Mouse (Mus musculus) lung, embryonic 16.5 days (tissue): ENCODE measurements around the gene Ugt2b34. TPM values are rescaled to one million over a fixed set of nuclear protein-coding genes. Genes with fewer than 3 reads are reported as not detected.
"Not testable (repeated sequence)": the region's sequence is repeated elsewhere in the genome, so short reads cannot be mapped to it uniquely, and the experiment has no call there.

ENCODE experiments used
- ATAC-seq: fragments of 200-750 bp; cut with Nextera tagmentation; 2 replicates; pipeline ENCODE4 v1.8.0; 2017; ENCODE audit warnings: low read depth, mild to moderate bottlenecking, moderate library complexity
- H3K27ac ChIP-seq: fragments of 300-500 bp; sonication (generic); 2 replicates; pipeline ENCODE4 v1.5.1; 2014; ENCODE audit warnings: mild to moderate bottlenecking, control low read depth, low read length
- H3K27me3 ChIP-seq: fragments of 300-500 bp; sonication (generic); 2 replicates; pipeline ENCODE4 v1.6.1; 2014; ENCODE audit warnings: low read depth, low read length, mixed read lengths; ENCODE audit not compliant: control insufficient read depth, insufficient read depth
- H3K36me3 ChIP-seq: fragments of 300-500 bp; sonication (generic); 2 replicates; pipeline ENCODE4 v1.6.1; 2014; ENCODE audit warnings: low read length; ENCODE audit not compliant: control insufficient read depth, insufficient read depth
- H3K4me1 ChIP-seq: fragments of 300-500 bp; sonication (generic); replicated peaks from 2 replicates; pipeline ENCODE4 v1.6.1; 2014; ENCODE audit warnings: low read length, mixed read lengths; ENCODE audit not compliant: control insufficient read depth, insufficient read depth
- H3K4me2 ChIP-seq: fragments of 300-500 bp; sonication (generic); 2 replicates; pipeline ENCODE4 v1.6.1; 2014; ENCODE audit warnings: low read depth, low read length, control low read depth
- H3K4me3 ChIP-seq: fragments of 300-500 bp; sonication (generic); 2 replicates; pipeline ENCODE4 v1.5.1; 2014; ENCODE audit warnings: mild to moderate bottlenecking, low read length, control low read depth
- H3K9ac ChIP-seq: fragments of 300-500 bp; sonication (generic); 2 replicates; pipeline ENCODE4 v1.6.1; 2014; ENCODE audit warnings: low read length, control low read depth
- H3K9me3 ChIP-seq: fragments of 300-500 bp; sonication (generic); 2 replicates; pipeline ENCODE4 v1.6.1; 2016; ENCODE audit warnings: low read length; ENCODE audit not compliant: control insufficient read depth
- WGBS: fragments of 180-500 bp; shearing (Covaris S2); extraction: QIAGEN DNeasy Blood & Tissue Kit; methylation state at CpG from one replicate; pipeline ENCODE4 v1.1.7; 2014; 5-methylcytosine and 5-hydroxymethylcytosine counted together
- polyA plus RNA-seq: library from polyadenylated mRNA; unstranded; fragments of >200 nt; fragmentation: Nextera tagmentation; extraction: Ambion mirVana; gene quantifications from 2 replicates; pipeline ENCODE4 v1.2.1, GENCODE M21; 2015

Gene Ugt2b34
- polyA plus RNA-seq, 1 experiment from 2014 or later: 0.09 TPM

DNA sequence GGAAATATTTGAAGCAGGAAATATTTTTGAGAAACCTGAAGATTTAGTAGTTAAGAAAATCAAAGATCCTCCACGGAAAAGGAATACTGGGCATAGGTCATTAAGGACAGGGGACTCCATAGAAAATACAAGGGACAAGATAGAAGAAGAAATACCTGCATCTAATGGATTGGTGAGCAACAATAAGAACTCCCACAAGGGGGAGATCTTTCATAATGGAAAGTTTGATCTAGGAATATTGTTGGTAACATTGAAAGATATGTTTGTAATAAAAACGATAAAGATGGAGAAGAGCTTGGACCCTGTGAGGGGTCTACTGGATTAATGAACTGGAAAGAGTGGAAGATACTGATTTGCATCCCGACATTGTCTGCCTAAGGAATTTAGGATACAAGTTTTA is 20.1 kb downstream of the Ugt2b34 start:
- Histone ChIP-seq H3K27me3 (no peaks in the 10 kb centered on the region), H3K4me3 (no peak overlapping the region)
- WGBS: 32% methylated on average over 3 of the region's 3 CpGs

DNA sequence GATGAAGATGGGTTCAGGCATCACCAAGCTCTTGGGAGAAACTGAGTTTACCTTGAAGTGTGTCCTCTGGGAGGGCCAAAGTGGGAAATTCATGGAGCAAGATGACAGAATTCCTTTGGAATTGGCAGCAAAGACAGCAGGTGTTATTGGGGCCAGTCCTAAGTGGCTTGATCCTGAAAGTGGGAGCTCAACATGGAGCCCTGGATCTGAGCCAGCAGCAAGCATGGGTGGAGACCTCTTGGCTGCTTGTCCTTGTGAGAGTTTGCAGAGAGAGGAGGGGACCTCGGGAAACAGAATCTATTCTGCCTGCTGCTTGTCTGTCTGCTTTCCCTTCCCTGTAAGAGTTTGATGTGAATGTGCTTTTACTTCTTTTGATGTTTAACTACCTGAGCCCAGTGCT is 34.9 kb downstream of the Ugt2b34 start:
- H3K27me3 ChIP-seq: no peaks in the 10 kb centered on the region
- no peak overlapping the region for H3K4me2 ChIP-seq
- no peaks in the 10 kb centered on the region for H3K36me3 ChIP-seq
- H3K9me3 ChIP-seq: no peaks in the 10 kb centered on the region
- WGBS: 41% methylated on average over 1 of the region's 1 CpGs
- no peak for ATAC-seq
- H3K9ac ChIP-seq: no peak overlapping the region
- no peak overlapping the region for H3K4me3 ChIP-seq
- H3K4me1 ChIP-seq: no peaks in the 10 kb centered on the region
- H3K27ac ChIP-seq: no peak overlapping the region

More for the DNA sequence above, 20.1 kb downstream of the Ugt2b34 start:
- Histone ChIP-seq H3K36me3 (no peaks in the 10 kb centered on the region), H3K4me2 (no peak overlapping the region), H3K9ac (no peak overlapping the region), H3K4me1 (no peaks in the 10 kb centered on the region), H3K27ac (no peak overlapping the region), H3K9me3 (no peaks in the 10 kb centered on the region)
- ATAC-seq: no peak

DNA sequence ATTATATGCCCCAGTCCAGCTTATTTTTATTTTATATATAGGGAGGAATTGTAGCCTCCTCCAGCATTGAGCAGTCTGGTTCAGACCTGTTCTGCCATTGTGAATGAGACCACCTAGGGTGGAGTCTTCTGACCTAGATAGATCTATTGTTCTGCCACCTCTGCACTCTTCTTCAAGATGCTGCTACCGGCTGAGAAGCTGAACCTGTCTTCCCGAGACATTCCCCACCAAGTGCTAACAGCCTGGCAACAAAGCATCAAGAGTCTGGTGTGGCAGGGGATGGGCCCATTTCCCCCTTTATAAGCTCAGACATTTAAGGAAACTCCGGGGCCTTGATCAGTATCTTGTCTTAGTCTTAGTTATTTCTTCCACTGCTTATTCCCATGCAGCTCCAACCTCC is 48.4 kb downstream of the Ugt2b34 start:
- H3K4me1 ChIP-seq: no peaks in the 10 kb centered on the region
- no peak overlapping the region for H3K4me3 ChIP-seq
- no peak for ATAC-seq
- H3K36me3 ChIP-seq: no peaks in the 10 kb centered on the region
- H3K9me3 ChIP-seq: no peaks in the 10 kb centered on the region
- no peak overlapping the region for H3K27ac ChIP-seq
- no peak overlapping the region for H3K4me2 ChIP-seq
- no peaks in the 10 kb centered on the region for H3K27me3 ChIP-seq
- 45% methylated on average over 3 of the region's 3 CpGs for WGBS
- H3K9ac ChIP-seq: no peak overlapping the region

DNA sequence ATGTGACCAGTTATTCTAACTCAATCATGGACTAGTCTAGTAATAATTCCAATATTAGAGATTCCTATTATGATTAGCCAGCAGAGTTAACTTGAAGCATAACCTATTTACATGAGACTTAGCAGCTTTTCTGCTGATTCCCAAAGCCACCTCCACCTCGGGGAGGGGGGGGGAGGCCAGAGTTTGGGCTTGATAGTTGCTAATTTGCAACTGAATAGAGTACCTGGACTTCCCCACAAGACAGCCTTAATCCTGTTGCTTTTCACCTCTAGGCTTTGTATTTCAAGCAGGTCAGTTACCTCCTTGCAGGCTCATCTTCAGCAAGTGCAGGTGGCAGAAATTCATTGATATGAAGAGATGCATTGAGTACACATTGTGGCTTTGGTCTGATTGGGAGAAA is 49.1 kb downstream of the Ugt2b34 start:
- Histone ChIP-seq H3K27me3 (no peaks in the 10 kb centered on the region), H3K36me3 (no peaks in the 10 kb centered on the region), H3K4me3 (no peak overlapping the region), H3K9ac (no peak overlapping the region), H3K4me2 (no peak overlapping the region), H3K4me1 (no peaks in the 10 kb centered on the region), H3K9me3 (no peaks in the 10 kb centered on the region), H3K27ac (no peak overlapping the region)
- WGBS: 17% methylated on average over 1 of the region's 1 CpGs
- no peak for ATAC-seq

DNA sequence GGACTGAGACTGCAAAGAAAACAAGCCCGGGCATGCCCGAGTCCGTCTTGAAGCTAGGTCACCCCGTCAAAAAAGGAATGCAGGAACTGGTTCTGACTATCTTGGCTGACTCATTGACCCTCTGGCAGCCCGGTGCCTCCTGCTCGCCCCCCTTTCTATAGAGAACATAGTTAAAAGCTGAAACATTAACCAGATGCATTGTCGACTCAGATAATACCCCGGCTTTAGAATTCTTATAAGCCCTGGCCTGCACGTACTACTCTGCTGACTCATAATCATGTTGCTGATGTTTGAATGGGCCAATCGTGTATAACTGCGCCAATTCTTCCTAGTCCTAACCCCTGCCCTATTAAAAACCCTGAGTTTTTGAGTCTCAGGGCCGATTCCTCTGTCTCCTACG is 50.2 kb downstream of the Ugt2b34 start:
- ATAC-seq, H3K4me2 ChIP-seq, H3K4me3 ChIP-seq, H3K27me3 ChIP-seq, H3K9ac ChIP-seq, H3K9me3 ChIP-seq, H3K36me3 ChIP-seq, H3K4me1 ChIP-seq, H3K27ac ChIP-seq: not testable (repeated sequence)
- 67% methylated on average over 13 of the region's 13 CpGs for WGBS

DNA sequence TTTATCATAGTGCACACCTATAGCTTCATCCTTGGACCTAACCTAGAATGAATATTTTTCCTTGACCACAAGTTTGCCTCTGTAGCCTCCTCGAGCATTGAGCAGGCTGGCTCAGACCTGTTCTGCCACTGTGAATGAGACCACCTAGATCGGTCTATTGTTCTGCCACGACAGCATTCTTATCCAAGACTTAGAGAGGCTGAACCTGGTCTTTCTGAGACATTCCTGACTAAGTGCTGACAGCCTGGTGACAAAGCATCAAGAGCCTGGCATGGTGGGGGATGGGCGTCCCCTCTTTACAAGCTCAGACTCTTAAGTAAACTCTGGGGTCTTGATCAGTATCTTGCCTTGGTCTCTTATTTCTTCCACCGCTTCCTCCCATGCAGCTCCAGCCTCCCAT is 55.1 kb downstream of the Ugt2b34 start:
- Histone ChIP-seq H3K27me3 (no peaks in the 10 kb centered on the region), H3K4me1 (no peaks in the 10 kb centered on the region; the same call in 1 of the 2 replicates), H3K9me3 (no peaks in the 10 kb centered on the region), H3K27ac (no peak overlapping the region), H3K4me3 (no peak overlapping the region), H3K36me3 (no peaks in the 10 kb centered on the region), H3K4me2 (no peak overlapping the region), H3K9ac (no peak overlapping the region)
- ATAC-seq: no peak
- WGBS: 17% methylated on average over 5 of the region's 5 CpGs

DNA sequence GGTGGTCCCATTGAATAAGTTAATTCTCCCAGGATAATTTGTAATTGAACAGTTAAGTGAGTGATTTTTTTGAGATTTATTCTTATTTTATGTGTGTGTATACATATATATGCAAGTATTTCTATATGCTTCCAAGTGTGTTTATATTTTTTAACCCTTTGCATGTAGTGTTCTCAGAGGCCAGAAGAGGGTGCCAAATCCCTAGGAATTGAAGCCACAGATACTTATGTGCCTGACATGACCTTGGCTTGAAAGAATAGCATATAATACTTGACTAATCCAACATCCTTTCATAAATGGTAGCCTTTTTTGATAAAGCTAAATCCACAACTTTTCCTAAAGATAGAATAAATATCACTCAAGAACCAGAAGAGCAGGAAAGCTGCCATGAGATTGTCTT is 56.6 kb downstream of the Ugt2b34 start:
- no peak for ATAC-seq

DNA sequence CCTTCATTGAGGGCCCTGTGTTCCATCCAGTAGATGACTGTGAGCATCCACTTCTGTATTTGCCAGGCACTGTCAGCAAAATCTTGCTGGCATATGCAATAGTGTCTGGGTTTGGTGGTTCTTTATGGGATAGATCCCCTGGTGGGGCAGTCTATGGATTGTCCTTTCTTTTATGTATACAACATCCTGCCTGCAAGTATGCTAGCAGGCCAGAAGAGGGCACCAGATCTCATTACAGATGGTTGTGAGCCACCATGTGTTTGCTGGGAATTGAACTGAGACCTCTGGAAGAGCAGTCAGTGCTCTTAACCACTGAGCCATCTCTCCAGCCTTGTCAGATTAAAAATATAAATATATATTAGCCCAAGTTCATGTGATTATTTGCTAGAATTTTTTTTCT is 65.5 kb downstream of the Ugt2b34 start:
- not testable (repeated sequence) for H3K36me3 ChIP-seq, ATAC-seq, H3K27me3 ChIP-seq, H3K9me3 ChIP-seq, H3K9ac ChIP-seq, H3K4me3 ChIP-seq, H3K27ac ChIP-seq, H3K4me2 ChIP-seq, H3K4me1 ChIP-seq

More for the DNA sequence above, 56.6 kb downstream of the Ugt2b34 start:
- H3K27ac ChIP-seq: no peak overlapping the region
- H3K27me3 ChIP-seq: no peaks in the 10 kb centered on the region
- H3K4me2 ChIP-seq: no peak overlapping the region
- no peaks in the 10 kb centered on the region for H3K9me3 ChIP-seq
- H3K4me1 ChIP-seq: no peaks in the 10 kb centered on the region; the same call in 1 of the 2 replicates
- no peak overlapping the region for H3K9ac ChIP-seq
- no peaks in the 10 kb centered on the region for H3K36me3 ChIP-seq
- no peak overlapping the region for H3K4me3 ChIP-seq

DNA sequence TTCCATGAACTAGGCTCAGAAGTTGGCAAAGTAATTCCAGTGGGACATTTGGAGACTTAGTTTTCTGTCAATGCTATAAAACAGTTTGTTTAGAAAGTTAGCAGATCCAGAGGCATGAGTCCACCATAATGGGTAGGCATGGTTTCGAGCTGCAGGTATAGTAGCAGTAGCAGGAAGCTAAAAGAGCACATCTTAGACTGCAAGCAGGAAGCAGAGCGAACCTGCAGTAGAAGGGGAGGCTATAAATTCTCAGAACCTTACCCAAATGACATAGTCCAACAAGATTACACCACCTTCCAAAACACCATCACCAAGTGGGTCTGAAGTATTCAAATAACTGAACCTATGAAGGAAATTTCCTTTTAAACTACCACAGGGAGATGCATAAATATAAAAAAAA is 66.5 kb downstream of the Ugt2b34 start:
- Histone ChIP-seq H3K4me2 (no peak overlapping the region), H3K9ac (no peak overlapping the region), H3K36me3 (peaks cover 12% of the 10 kb centered on the region), H3K9me3 (peaks cover 2% of the 10 kb centered on the region; the same call in 1 of the 2 replicates), H3K27ac (no peak overlapping the region), H3K4me1 (no peaks in the 10 kb centered on the region), H3K4me3 (no peak overlapping the region), H3K27me3 (no peaks in the 10 kb centered on the region)
- no peak for ATAC-seq
- 96% methylated on average over 2 of the region's 2 CpGs for WGBS
